Mouse (Mus musculus) forebrain, postnatal 0 days (tissue): ENCODE measurements around the gene Hfe2. TPM values are rescaled to one million over a fixed set of nuclear protein-coding genes. Genes with fewer than 3 reads are reported as not detected.

Experiments
- ATAC-seq: fragments of 200-750 bp; cut with Nextera tagmentation; 2 replicates; pipeline ENCODE4 v1.8.0; 2017; ENCODE audit warnings: mild to moderate bottlenecking, moderate library complexity
- DNase-seq: peaks from one replicate; pipeline ENCODE4 v3.0.0-alpha.2; 2015
- H3K27ac ChIP-seq: fragments of 300-500 bp; sonication (generic); 2 replicates; pipeline ENCODE4 v1.5.1; 2014; ENCODE audit warnings: low read depth, mild to moderate bottlenecking, antibody characterized with exemption, low read length, moderate library complexity, mixed read lengths
- H3K27me3 ChIP-seq: fragments of 300-500 bp; sonication (generic); 2 replicates; pipeline ENCODE4 v1.6.1; 2014; ENCODE audit warnings: mild to moderate bottlenecking, low read length, mixed read lengths; ENCODE audit not compliant: insufficient read depth
- H3K36me3 ChIP-seq: fragments of 300-500 bp; sonication (generic); 2 replicates; pipeline ENCODE4 v1.6.1; 2014; ENCODE audit warnings: mild to moderate bottlenecking, moderate library complexity; ENCODE audit not compliant: insufficient read depth
- H3K4me1 ChIP-seq: fragments of 300-500 bp; sonication (generic); 2 replicates; pipeline ENCODE4 v1.6.1; 2014; ENCODE audit warnings: antibody characterized with exemption; ENCODE audit not compliant: insufficient read depth
- H3K4me2 ChIP-seq: fragments of 300-500 bp; sonication (generic); 2 replicates; pipeline ENCODE4 v1.6.1; 2014; ENCODE audit warnings: low read depth, mild to moderate bottlenecking, moderate library complexity
- H3K4me3 ChIP-seq: fragments of 300-500 bp; sonication (generic); 2 replicates; pipeline ENCODE4 v1.5.1; 2014; ENCODE audit warnings: low read depth, low read length, mixed read lengths
- H3K9ac ChIP-seq: fragments of 300-500 bp; sonication (generic); 2 replicates; pipeline ENCODE4 v1.6.1; 2014; ENCODE audit warnings: mild to moderate bottlenecking
- H3K9me3 ChIP-seq: fragments of 300-500 bp; sonication (generic); 2 replicates; pipeline ENCODE4 v1.6.1; 2016; ENCODE audit warnings: low read length
- CTCF ChIP-seq: sonication (generic); IDR thresholded peaks from 2 replicates; pipeline ENCODE4 v1.5.1; 2016; ENCODE audit warnings: antibody characterized with exemption, control low read depth, low read depth
- WGBS: fragments of 180-500 bp; shearing (Covaris S2); extraction: QIAGEN DNeasy Blood & Tissue Kit; methylation state at CpG from one replicate; pipeline ENCODE4 v1.1.7; 2014; 5-methylcytosine and 5-hydroxymethylcytosine counted together
- polyA plus RNA-seq: library from polyadenylated mRNA; unstranded; fragments of >200 nt; fragmentation: Nextera tagmentation; extraction: Ambion mirVana; gene quantifications from 2 replicates; pipeline ENCODE4 v1.2.1, GENCODE M21; 2015
- total RNA-seq: library from RNA; depleted of rRNA; stranded (reverse); fragments of >200 nt; gene quantifications from 2 replicates; pipeline ENCODE4 v1.2.3, GENCODE M21; 2014

The Hfe2 gene
- total and polyA plus RNA-seq, 2 experiments from 2014 or later: 1.4 to 1.6 TPM

GRCm38 (mm10) chr3:96547389-96547960 is 22.5 kb downstream of the Hfe2 start:
- Histone ChIP-seq H3K4me3 (no peak overlapping the region), H3K36me3 (no peaks in the 10 kb centered on the region), H3K4me2 (peak overlapping the region; percentile 25), H3K27me3 (no peaks in the 10 kb centered on the region), H3K9me3 (no peaks in the 10 kb centered on the region), H3K9ac (no peak overlapping the region), H3K27ac (no peak overlapping the region), H3K4me1 (no peaks in the 10 kb centered on the region)
- 6% methylated on average over 14 of the region's 14 CpGs for WGBS
- DNase-seq: peak; percentile 81
- TF ChIP-seq CTCF: peak; percentile 81
- ATAC-seq: peak; percentile 71; the same call in 1 of the 2 replicates

GRCm38 (mm10) chr3:96548824-96549223 is 23.9 kb downstream of the Hfe2 start:
- Histone ChIP-seq H3K9me3 (no peaks in the 10 kb centered on the region), H3K27me3 (no peaks in the 10 kb centered on the region), H3K4me3 (no peak overlapping the region), H3K4me1 (no peaks in the 10 kb centered on the region), H3K36me3 (no peaks in the 10 kb centered on the region), H3K27ac (no peak overlapping the region), H3K9ac (no peak overlapping the region), H3K4me2 (no peak overlapping the region)
- no peak for DNase-seq
- 88% methylated on average over 7 of the region's 7 CpGs for WGBS
- TF ChIP-seq CTCF: no peak
- no peak for ATAC-seq

DNA sequence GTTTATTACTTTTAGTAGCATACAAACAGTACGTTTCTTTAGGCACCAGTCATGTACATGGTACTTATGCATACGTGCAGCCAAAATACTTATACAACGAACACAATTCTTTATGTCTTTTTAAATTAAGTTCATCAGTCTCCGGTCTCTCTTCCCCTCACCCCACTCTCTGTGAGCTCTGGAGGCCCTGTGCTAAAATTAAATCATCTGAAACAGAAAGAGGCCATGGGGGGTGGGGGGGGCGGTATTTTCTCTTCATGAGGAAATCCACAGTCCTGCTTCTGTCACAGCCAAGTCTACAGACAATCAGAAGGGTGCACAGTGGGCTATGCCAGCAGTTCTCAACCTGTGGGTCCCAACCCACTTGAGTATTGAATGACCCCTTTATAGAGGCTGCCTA is 24.4 kb downstream of the Hfe2 start:
- no peak for TF ChIP-seq CTCF
- H3K4me1 ChIP-seq: no peaks in the 10 kb centered on the region
- ATAC-seq: no peak
- no peak overlapping the region for H3K4me2 ChIP-seq
- DNase-seq: no peak
- no peak overlapping the region for H3K27ac ChIP-seq
- WGBS: 79% methylated on average over 5 of the region's 5 CpGs
- H3K9ac ChIP-seq: no peak overlapping the region
- no peaks in the 10 kb centered on the region for H3K9me3 ChIP-seq
- no peaks in the 10 kb centered on the region for H3K36me3 ChIP-seq
- no peak overlapping the region for H3K4me3 ChIP-seq
- no peaks in the 10 kb centered on the region for H3K27me3 ChIP-seq

GRCm38 (mm10) chr3:96551203-96551602 is 26.2 kb downstream of the Hfe2 start:
- Histone ChIP-seq H3K36me3 (no peaks in the 10 kb centered on the region), H3K27ac (no peak overlapping the region; the same call in 1 of the 2 replicates), H3K9me3 (no peaks in the 10 kb centered on the region), H3K4me1 (peaks cover under 1% of the 10 kb centered on the region; the same call in 1 of the 2 replicates), H3K27me3 (no peaks in the 10 kb centered on the region), H3K4me3 (no peak overlapping the region), H3K4me2 (no peak overlapping the region), H3K9ac (no peak overlapping the region)
- 5% methylated on average over 8 of the region's 8 CpGs for WGBS
- DNase-seq (peak; percentile 74), ATAC-seq (peak; percentile 44; the same call in 1 of the 2 replicates)
- peak; percentile 72 for TF ChIP-seq CTCF

GRCm38 (mm10) chr3:96551890-96552289 is 26.9 kb downstream of the Hfe2 start:
- H3K27ac ChIP-seq: no peak overlapping the region; the same call in 1 of the 2 replicates
- no peaks in the 10 kb centered on the region for H3K27me3 ChIP-seq
- no peak overlapping the region for H3K4me3 ChIP-seq
- no peak for ATAC-seq
- H3K9ac ChIP-seq: no peak overlapping the region
- H3K4me2 ChIP-seq: no peak overlapping the region
- H3K36me3 ChIP-seq: no peaks in the 10 kb centered on the region
- WGBS: 74% methylated on average over 7 of the region's 7 CpGs
- H3K4me1 ChIP-seq: peaks cover 3% of the 10 kb centered on the region; the same call in 1 of the 2 replicates
- no peak for TF ChIP-seq CTCF
- no peak for DNase-seq
- no peaks in the 10 kb centered on the region for H3K9me3 ChIP-seq

GRCm38 (mm10) chr3:96553601-96554000 is 28.6 kb downstream of the Hfe2 start:
- no peaks in the 10 kb centered on the region for H3K36me3 ChIP-seq
- H3K4me3 ChIP-seq: no peak overlapping the region
- H3K9me3 ChIP-seq: no peaks in the 10 kb centered on the region
- no peak overlapping the region for H3K4me2 ChIP-seq
- ATAC-seq (no peak), DNase-seq (no peak)
- H3K27me3 ChIP-seq: no peaks in the 10 kb centered on the region
- H3K9ac ChIP-seq: no peak overlapping the region
- 81% methylated on average over 6 of the region's 6 CpGs for WGBS
- no peak for TF ChIP-seq CTCF
- H3K4me1 ChIP-seq: peaks cover 3% of the 10 kb centered on the region; the same call in 1 of the 2 replicates
- H3K27ac ChIP-seq: no peak overlapping the region

- TF ChIP-seq CTCF: no peak
- H3K27me3 ChIP-seq: no peaks in the 10 kb centered on the region
- no peak overlapping the region for H3K4me3 ChIP-seq
- no peak overlapping the region for H3K9ac ChIP-seq
- ATAC-seq: no peak
- no peak for DNase-seq
- WGBS: 83% methylated on average over 6 of the region's 6 CpGs
- no peaks in the 10 kb centered on the region for H3K36me3 ChIP-seq
- H3K4me1 ChIP-seq: peaks cover 9% of the 10 kb centered on the region; the same call in 1 of the 2 replicates
- no peaks in the 10 kb centered on the region for H3K9me3 ChIP-seq
- no peak overlapping the region for H3K27ac ChIP-seq
- H3K4me2 ChIP-seq: no peak overlapping the region
These were observed 29.3 kb downstream of the Hfe2 start for GRCm38 (mm10) chr3:96554251-96554650.
